Comparison of ENCODE assay signal across 17 mouse cellular contexts in the genomic region with DNA sequence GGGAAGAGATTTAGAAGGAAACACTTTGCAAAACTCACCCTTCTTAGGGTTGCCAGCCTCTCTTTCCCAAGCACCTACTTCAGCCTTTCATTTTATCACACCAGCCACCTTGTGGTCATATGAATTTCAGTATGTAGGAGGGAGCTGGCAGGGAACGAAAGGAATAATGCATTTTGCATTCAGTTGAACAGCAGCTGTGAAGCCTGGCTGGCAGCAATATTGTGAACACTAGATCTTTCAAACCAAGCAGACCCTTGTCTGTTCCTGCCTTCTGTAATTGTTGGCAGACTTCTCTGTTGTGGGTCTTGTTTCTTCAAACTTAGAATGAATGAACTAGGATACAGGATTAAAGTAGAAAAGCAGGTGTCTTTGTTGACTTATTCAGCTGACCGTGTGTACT.
DNase-seq lines count a peak whose midpoint lies in the region; ATAC-seq and TF ChIP-seq lines count a peak whose summit lies in the region.
"Had no signal": no experiment of that assay in that cellular context is flagged by ENCODE, and none has a peak within 500 bp of the region (broad histone marks: within the 10 kb centered on the region; RNA-seq: fewer than 3 reads in every experiment).

No protein-coding gene starts in this region.

- H3K36me3 ChIP-seq in hindbrain, postnatal 0 days (ENCODE audit: insufficient read depth, low read length), result no peaks in the 10 kb centered on the region
- H3K36me3 ChIP-seq in hindbrain, embryonic 10.5 days, result no peaks in the 10 kb centered on the region
- H3K36me3 ChIP-seq: embryonic facial prominence, embryonic 15.5 days; hindbrain, embryonic 13.5 days; liver, embryonic 12.5 days; midbrain, embryonic 13.5 days; neural tube, embryonic 13.5 days had no signal

- WGBS in hindbrain, postnatal 0 days, result 36% methylated on average over 2 of the region's 2 CpGs
- WGBS in hindbrain, embryonic 10.5 days, result 82% methylated on average over 2 of the region's 2 CpGs

- no peak overlapping the region for H3K9ac ChIP-seq in hindbrain, postnatal 0 days (replicated peaks; ENCODE audit: low read length)
- H3K9ac ChIP-seq: embryonic facial prominence, embryonic 15.5 days; hindbrain, embryonic 13.5 days; liver, embryonic 12.5 days; midbrain, embryonic 13.5 days; neural tube, embryonic 13.5 days had no signal

- H3K4me2 ChIP-seq in hindbrain, postnatal 0 days (ENCODE audit: low read depth, low read length), result no peak overlapping the region
- H3K4me2 ChIP-seq: embryonic facial prominence, embryonic 15.5 days; heart, embryonic 11.5 days; hindbrain, embryonic 13.5 days; liver, embryonic 12.5 days; midbrain, embryonic 13.5 days; neural tube, embryonic 13.5 days had no signal

- TF ChIP-seq CTCF in hindbrain, postnatal 0 days (IDR thresholded peaks at IDR 0.05; ENCODE audit: low read depth), result peak; percentile 37; the same call in 1 of the 2 replicates

- no peaks in the 10 kb centered on the region for H3K9me3 ChIP-seq in hindbrain, postnatal 0 days (ENCODE audit: low read length)
- no peaks in the 10 kb centered on the region for H3K9me3 ChIP-seq in hindbrain, embryonic 10.5 days
- H3K9me3 ChIP-seq: embryonic facial prominence, embryonic 15.5 days; hindbrain, embryonic 13.5 days; liver, embryonic 12.5 days; midbrain, embryonic 13.5 days; neural tube, embryonic 13.5 days had no signal

- H3K27me3 ChIP-seq in hindbrain, postnatal 0 days (ENCODE audit: insufficient read depth, low read length), result no peaks in the 10 kb centered on the region
- H3K27me3 ChIP-seq in hindbrain, embryonic 10.5 days (ENCODE audit: insufficient read depth, poor library complexity, severe bottlenecking), result no peaks in the 10 kb centered on the region
- H3K27me3 ChIP-seq: embryonic facial prominence, embryonic 15.5 days; hindbrain, embryonic 13.5 days; liver, embryonic 12.5 days; midbrain, embryonic 13.5 days; neural tube, embryonic 13.5 days had no signal

- no peak for ATAC-seq in hindbrain, postnatal 0 days
- ATAC-seq: CD4-positive, CD25-positive, alpha-beta regulatory T cell, adult 4 months; liver, embryonic 12.5 days; midbrain, embryonic 13.5 days had no signal

- no peak overlapping the region for H3K4me3 ChIP-seq in hindbrain, postnatal 0 days (ENCODE audit: low read length)
- H3K4me3 ChIP-seq in hindbrain, embryonic 10.5 days, result no peak overlapping the region
- H3K4me3 ChIP-seq: embryonic facial prominence, embryonic 15.5 days; hindbrain, embryonic 13.5 days; liver, embryonic 12.5 days; midbrain, embryonic 13.5 days; neural tube, embryonic 13.5 days had no signal

- DNase-seq in hindbrain, postnatal 0 days (ENCODE audit: low spot score), result peak; percentile 52
- no peak for DNase-seq in hindbrain, embryonic 10.5 days (ENCODE audit: low spot score)
- peak; percentile 43 for DNase-seq in brain, embryonic 18.5 days (ENCODE audit: low read depth, low spot score)
- DNase-seq in layer of hippocampus, adult 18-20 months (ENCODE audit: low spot score in 2 of 2), result peak; percentile 55 to 71
- DNase-seq in right cerebral cortex, postnatal 10 days (ENCODE audit: low spot score in 2 of 2), result peak; percentile 40 to 70
- DNase-seq in MN1 (ENCODE audit: low spot score), result no peak
- no peak for DNase-seq in ovary, adult 18-20 months (ENCODE audit: low spot score)
- DNase-seq: cerebellum, adult 9-11 months; gastrocnemius, postnatal 10 days; kidney, adult 8-10 months had no signal

- H3K4me1 ChIP-seq in hindbrain, postnatal 0 days (ENCODE audit: insufficient read depth, low read length), result no peaks in the 10 kb centered on the region
- H3K4me1 ChIP-seq in hindbrain, embryonic 10.5 days (replicated peaks), result no peaks in the 10 kb centered on the region
- H3K4me1 ChIP-seq: embryonic facial prominence, embryonic 15.5 days; hindbrain, embryonic 13.5 days; liver, embryonic 12.5 days; midbrain, embryonic 13.5 days; neural tube, embryonic 13.5 days had no signal

- H3K27ac ChIP-seq in hindbrain, postnatal 0 days, result no peak overlapping the region
- H3K27ac ChIP-seq in hindbrain, embryonic 10.5 days, result no peak overlapping the region
- H3K27ac ChIP-seq: embryonic facial prominence, embryonic 15.5 days; hindbrain, embryonic 13.5 days; liver, embryonic 12.5 days; midbrain, embryonic 13.5 days; neural tube, embryonic 13.5 days had no signal

Comparison
In these comparisons a context has a peak if more than half of its experiments do, and no peak if none do; other contexts are left out.
1. DNase-seq: peak in hindbrain, postnatal 0 days (single experiment), brain, embryonic 18.5 days (single experiment), layer of hippocampus, adult 18-20 months (2 of 2) and right cerebral cortex, postnatal 10 days (2 of 2); none in hindbrain, embryonic 10.5 days (single experiment), MN1 (single experiment) and ovary, adult 18-20 months (single experiment).